Mouse (Mus musculus) liver, embryonic 16.5 days (tissue): ENCODE results near the gene Sec24a. TPM values are rescaled to one million over a fixed set of nuclear protein-coding genes. Genes with fewer than 3 reads are reported as not detected.
"Not testable (repeated sequence)": the region's sequence is repeated elsewhere in the genome, so short reads cannot be mapped to it uniquely, and the experiment has no call there.

Source experiments
- ATAC-seq: fragments of 200-750 bp; cut with Nextera tagmentation; 2 replicates; pipeline ENCODE4 v1.8.0; 2017; ENCODE audit warnings: low read depth, mild to moderate bottlenecking, moderate number of reproducible peaks, moderate library complexity
- H3K27ac ChIP-seq: fragments of 300-500 bp; sonication (generic); 2 replicates; pipeline ENCODE4 v1.5.1; 2014; ENCODE audit warnings: mild to moderate bottlenecking, low read length
- H3K27me3 ChIP-seq: fragments of 300-500 bp; sonication (generic); 2 replicates; pipeline ENCODE4 v1.6.1; 2014; ENCODE audit warnings: low read depth, low read length, mixed read lengths; ENCODE audit not compliant: control insufficient read depth, insufficient read depth
- H3K36me3 ChIP-seq: fragments of 300-500 bp; sonication (generic); 2 replicates; pipeline ENCODE4 v1.6.1; 2014; ENCODE audit warnings: mild to moderate bottlenecking; ENCODE audit not compliant: control insufficient read depth, insufficient read depth
- H3K4me1 ChIP-seq: fragments of 300-500 bp; sonication (generic); 2 replicates; pipeline ENCODE4 v1.6.1; 2014; ENCODE audit warnings: low read depth, low read length, mixed read lengths; ENCODE audit not compliant: control insufficient read depth
- H3K4me2 ChIP-seq: fragments of 300-500 bp; sonication (generic); 2 replicates; pipeline ENCODE4 v1.6.1; 2014; ENCODE audit warnings: low read depth, low read length, mixed read lengths
- H3K4me3 ChIP-seq: fragments of 300-500 bp; sonication (generic); 2 replicates; pipeline ENCODE4 v1.5.1; 2014; ENCODE audit warnings: low read depth, mild to moderate bottlenecking, low read length
- H3K9ac ChIP-seq: fragments of 300-500 bp; sonication (generic); 2 replicates; pipeline ENCODE4 v1.6.1; 2014; ENCODE audit warnings: low read depth, low read length
- H3K9me3 ChIP-seq: fragments of 300-500 bp; sonication (generic); replicated peaks from 2 replicates; pipeline ENCODE4 v1.6.1; 2016; ENCODE audit warnings: low read length; ENCODE audit not compliant: control insufficient read depth
- WGBS: fragments of 180-500 bp; shearing (Covaris S2); extraction: QIAGEN DNeasy Blood & Tissue Kit; methylation state at CpG from one replicate; pipeline ENCODE4 v1.1.7; 2014; ENCODE audit not compliant: insufficient replicate concordance; 5-methylcytosine and 5-hydroxymethylcytosine counted together
- polyA plus RNA-seq: library from polyadenylated mRNA; unstranded; fragments of >200 nt; fragmentation: Nextera tagmentation; extraction: Ambion mirVana; gene quantifications from 2 replicates; pipeline ENCODE4 v1.2.1, GENCODE M21; 2015

Gene Sec24a
- polyA plus RNA-seq, 1 experiment from 2014 or later = 8.8 TPM

GRCm38 (mm10) chr11:51755621-51756311, 7.7 kb downstream of the Sec24a start:
- Histone ChIP-seq H3K9me3 (no peaks in the 10 kb centered on the region), H3K36me3 (no peaks in the 10 kb centered on the region; the same call in 1 of the 2 replicates), H3K27me3 (peaks cover 2% of the 10 kb centered on the region), H3K9ac (peak overlapping the region; percentile 96), H3K4me2 (peak overlapping the region; percentile 92), H3K4me1 (peaks cover 35% of the 10 kb centered on the region), H3K4me3 (peak overlapping the region; percentile 98), H3K27ac (peak overlapping the region; percentile 90)
- WGBS = under 1% methylated on average over 46 of the region's 46 CpGs
- peak; percentile 60 for ATAC-seq

- not testable (repeated sequence) for H3K27me3 ChIP-seq, H3K36me3 ChIP-seq, H3K9ac ChIP-seq, H3K27ac ChIP-seq, H3K4me2 ChIP-seq, H3K4me3 ChIP-seq, ATAC-seq, H3K9me3 ChIP-seq
- peaks cover 29% of the 10 kb centered on the region for H3K4me1 ChIP-seq
- WGBS = 58% methylated on average over 6 of the region's 6 CpGs
These were observed 11.7 kb downstream of the Sec24a start for GRCm38 (mm10) chr11:51751623-51752225.

GRCm38 (mm10) chr11:51746096-51746495, 17.3 kb downstream of the Sec24a start:
- Histone ChIP-seq H3K4me3 (no peak overlapping the region), H3K36me3 (peaks cover 11% of the 10 kb centered on the region; the same call in 1 of the 2 replicates), H3K4me1 (peaks cover 12% of the 10 kb centered on the region), H3K9ac (no peak overlapping the region), H3K9me3 (no peaks in the 10 kb centered on the region), H3K4me2 (no peak overlapping the region), H3K27me3 (no peaks in the 10 kb centered on the region), H3K27ac (no peak overlapping the region)
- WGBS = 67% methylated on average over 1 of the region's 1 CpGs
- ATAC-seq = peak; percentile 64

DNA sequence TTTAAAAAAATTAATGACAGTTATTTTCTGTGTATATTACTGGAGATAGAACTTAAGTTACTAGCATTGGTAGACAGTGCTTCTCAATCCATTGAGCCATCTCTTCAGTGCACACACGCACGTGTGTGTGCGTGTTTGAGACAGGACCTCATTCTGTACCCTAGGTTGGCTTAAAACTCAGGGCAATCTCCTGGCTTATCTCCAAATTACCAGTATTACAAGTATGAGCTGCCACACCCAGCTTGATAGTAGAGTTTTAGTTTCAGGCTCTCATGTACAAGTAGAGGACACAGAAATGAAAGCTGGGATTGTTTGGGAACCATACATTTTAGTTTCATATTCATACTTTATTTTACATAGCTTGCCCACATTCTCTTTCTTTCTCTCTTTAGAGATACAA, 22.7 kb downstream of the Sec24a start:
- WGBS = 39% methylated on average over 3 of the region's 3 CpGs
- H3K27ac ChIP-seq = peak overlapping the region; percentile 73
- peaks cover 35% of the 10 kb centered on the region for H3K4me1 ChIP-seq
- H3K9ac ChIP-seq = no peak overlapping the region; the same call in 1 of the 2 replicates
- no peaks in the 10 kb centered on the region for H3K27me3 ChIP-seq
- H3K4me2 ChIP-seq = peak overlapping the region; percentile 25; the same call in 1 of the 2 replicates
- peaks cover 6% of the 10 kb centered on the region; the same call in 1 of the 2 replicates for H3K36me3 ChIP-seq
- ATAC-seq = peak; percentile 59
- no peaks in the 10 kb centered on the region for H3K9me3 ChIP-seq
- no peak overlapping the region for H3K4me3 ChIP-seq

DNA sequence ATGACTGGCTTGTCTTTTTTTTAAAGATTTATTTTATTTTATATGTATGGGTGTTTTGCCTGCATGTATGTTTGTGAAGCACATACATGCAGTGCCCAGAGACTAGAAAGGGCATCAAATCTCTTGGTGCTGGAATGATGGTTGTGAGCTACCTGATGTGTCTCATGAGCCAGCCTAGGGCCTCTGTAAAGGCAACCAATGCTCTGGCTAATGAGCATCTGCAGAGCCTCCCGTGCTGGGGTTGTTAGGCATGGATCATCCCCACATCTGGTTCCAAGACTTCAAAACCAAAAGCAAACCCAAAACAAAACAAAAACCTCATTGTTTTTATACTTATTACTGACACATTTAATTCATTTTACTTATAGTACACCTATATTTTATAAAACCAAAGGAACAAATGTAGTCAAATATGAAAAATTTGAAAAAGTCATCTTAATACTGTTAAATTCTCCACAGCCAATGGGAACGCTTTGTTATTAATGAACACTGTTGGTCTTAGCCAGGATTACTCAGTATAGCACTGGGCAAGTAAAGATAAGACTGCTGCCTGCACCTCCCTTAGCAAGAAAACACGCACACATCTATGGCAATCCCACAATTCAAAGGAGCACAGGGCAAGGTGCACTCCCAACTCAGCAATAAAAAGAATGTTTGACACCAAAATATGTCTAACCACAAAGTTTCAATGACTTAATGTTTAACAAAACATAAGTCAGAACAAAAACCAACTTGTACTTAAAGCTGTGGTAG, 24.6 kb downstream of the Sec24a start:
- H3K4me3 ChIP-seq = no peak overlapping the region
- no peak overlapping the region for H3K9ac ChIP-seq
- peaks cover 35% of the 10 kb centered on the region for H3K4me1 ChIP-seq
- peak overlapping the region; percentile 79 for H3K27ac ChIP-seq
- no peak overlapping the region for H3K4me2 ChIP-seq
- peaks cover 9% of the 10 kb centered on the region; the same call in 1 of the 2 replicates for H3K36me3 ChIP-seq
- H3K9me3 ChIP-seq = no peaks in the 10 kb centered on the region
- no peaks in the 10 kb centered on the region for H3K27me3 ChIP-seq
- 31% methylated on average over 3 of the region's 3 CpGs for WGBS
- peak; percentile 92 for ATAC-seq

DNA sequence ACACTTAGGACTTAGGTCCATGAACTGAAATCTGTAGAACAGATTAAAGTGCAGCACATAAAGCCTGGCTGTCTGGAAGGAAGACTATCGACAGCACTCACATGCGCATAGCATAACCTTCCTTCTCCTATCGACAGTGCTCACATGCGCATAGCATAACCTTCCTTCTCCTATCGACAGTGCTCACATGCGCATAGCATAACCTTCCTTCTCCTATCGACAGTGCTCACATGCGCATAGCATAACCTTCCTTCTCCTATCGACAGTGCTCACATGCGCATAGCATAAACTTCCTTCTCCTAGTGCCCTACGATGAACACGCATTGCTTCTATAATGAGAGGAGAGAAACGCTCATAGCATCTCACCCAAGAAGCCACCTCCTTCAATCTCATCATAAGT, 29.2 kb downstream of the Sec24a start:
- not testable (repeated sequence) for H3K9ac ChIP-seq, H3K9me3 ChIP-seq, ATAC-seq, H3K27me3 ChIP-seq, H3K4me2 ChIP-seq, H3K27ac ChIP-seq, H3K4me3 ChIP-seq
- peaks cover 12% of the 10 kb centered on the region; the same call in 1 of the 2 replicates for H3K36me3 ChIP-seq
- H3K4me1 ChIP-seq = peaks cover 11% of the 10 kb centered on the region
- 84% methylated on average over 11 of the region's 13 CpGs for WGBS

GRCm38 (mm10) chr11:51732883-51733282, 30.6 kb downstream of the Sec24a start:
- WGBS = 59% methylated on average over 1 of the region's 1 CpGs

DNA sequence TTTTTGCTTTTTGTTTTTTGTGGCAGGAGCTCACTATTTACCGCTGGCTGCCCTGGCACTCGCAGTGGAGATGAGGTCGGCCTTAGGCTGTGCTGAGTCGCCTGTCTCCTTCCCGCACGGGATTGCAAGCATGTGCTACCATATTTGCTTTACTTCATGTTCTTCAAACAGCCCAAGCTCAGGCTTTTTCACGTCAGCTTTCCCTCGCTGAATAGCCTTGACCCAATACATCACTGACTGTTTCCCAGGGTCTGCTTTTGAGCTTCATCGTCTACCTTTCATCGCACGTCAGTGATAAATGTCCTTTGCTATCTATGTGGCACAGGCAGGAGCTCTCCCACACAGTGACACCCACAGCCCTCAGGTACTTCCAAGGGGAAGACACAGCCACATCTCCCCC, 42.4 kb downstream of the Sec24a start:
- H3K4me2 ChIP-seq = no peak overlapping the region
- H3K27me3 ChIP-seq = no peaks in the 10 kb centered on the region
- no peaks in the 10 kb centered on the region for H3K4me1 ChIP-seq
- ATAC-seq = no peak
- H3K4me3 ChIP-seq = no peak overlapping the region
- no peak overlapping the region for H3K9ac ChIP-seq
- WGBS = 82% methylated on average over 11 of the region's 11 CpGs
- peaks cover 33% of the 10 kb centered on the region for H3K36me3 ChIP-seq
- no peak overlapping the region for H3K27ac ChIP-seq
- H3K9me3 ChIP-seq = no peaks in the 10 kb centered on the region

More at GRCm38 (mm10) chr11:51732883-51733282, 30.6 kb downstream of the Sec24a start:
- no peak overlapping the region for H3K4me2 ChIP-seq
- H3K4me3 ChIP-seq = no peak overlapping the region
- no peaks in the 10 kb centered on the region for H3K9me3 ChIP-seq
- peaks cover 12% of the 10 kb centered on the region; the same call in 1 of the 2 replicates for H3K36me3 ChIP-seq
- H3K4me1 ChIP-seq = no peaks in the 10 kb centered on the region
- no peak overlapping the region for H3K27ac ChIP-seq
- no peaks in the 10 kb centered on the region for H3K27me3 ChIP-seq
- no peak overlapping the region for H3K9ac ChIP-seq
- ATAC-seq = no peak
